Mouse (Mus musculus): Measurements from ENCODE around the gene T.
"Not testable (repeated sequence)": the region's sequence is repeated elsewhere in the genome, so short reads cannot be mapped to it uniquely, and the experiment has no call there.

The T gene

DNA sequence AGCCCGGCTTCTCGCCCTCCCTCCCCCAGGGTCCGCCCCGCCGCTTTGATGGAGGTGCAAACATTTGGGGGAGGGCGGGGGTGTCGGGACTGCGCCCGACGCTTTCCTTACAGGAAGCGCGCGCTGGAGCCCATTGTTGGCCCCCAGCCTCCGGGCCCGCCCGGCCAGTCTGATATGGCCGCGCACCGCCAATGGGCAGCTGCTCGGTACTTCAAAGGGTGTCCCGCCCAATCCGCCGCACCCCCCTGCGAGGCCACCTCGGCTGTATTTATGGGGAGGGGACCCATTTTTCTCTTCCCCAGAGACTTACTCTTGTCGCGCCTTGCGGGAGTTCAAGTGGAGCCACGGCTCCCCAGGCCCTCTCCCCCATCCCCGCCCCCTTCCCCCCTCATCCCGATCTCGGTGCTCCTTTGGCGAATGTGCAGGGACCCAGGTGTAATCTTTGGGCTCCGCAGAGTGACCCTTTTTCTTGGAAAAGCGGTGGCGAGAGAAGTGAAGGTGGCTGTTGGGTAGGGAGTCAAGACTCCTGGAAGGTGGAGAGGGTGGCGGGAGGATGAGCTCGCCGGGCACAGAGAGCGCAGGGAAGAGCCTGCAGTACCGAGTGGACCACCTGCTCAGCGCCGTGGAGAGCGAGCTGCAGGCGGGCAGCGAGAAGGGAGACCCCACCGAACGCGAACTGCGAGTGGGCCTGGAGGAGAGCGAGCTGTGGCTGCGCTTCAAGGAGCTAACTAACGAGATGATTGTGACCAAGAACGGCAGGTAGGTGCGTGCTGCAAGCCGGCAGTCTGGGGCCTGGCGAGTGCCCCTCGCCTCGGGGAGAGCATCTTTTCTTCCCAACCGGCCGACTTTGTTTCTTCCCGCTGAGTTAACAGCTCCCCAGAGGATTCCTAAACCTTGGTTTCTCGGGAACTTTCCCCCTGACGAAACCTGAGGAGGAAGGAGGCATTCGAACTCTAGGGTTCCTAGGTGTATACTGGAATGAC, at the start of gene T:
Gene T (plus strand): TSS at position 446 of the 983 bp plus-strand sequence.
- DNase-seq (ENCODE audit: low read depth, low spot score) = no peak

GRCm38 (mm10) chr17:8385441-8385840, 48.8 kb upstream of the T start:
- no peak for DNase-seq (ENCODE audit: low read depth, low spot score)

GRCm38 (mm10) chr17:8388463-8388862, 45.8 kb upstream of the T start:
- no peak for DNase-seq (ENCODE audit: low read depth, low spot score)

- DNase-seq (ENCODE audit: low read depth, low spot score) = no peak
Measured at GRCm38 (mm10) chr17:8388990-8389789, 45.0 kb upstream of the T start.

DNA sequence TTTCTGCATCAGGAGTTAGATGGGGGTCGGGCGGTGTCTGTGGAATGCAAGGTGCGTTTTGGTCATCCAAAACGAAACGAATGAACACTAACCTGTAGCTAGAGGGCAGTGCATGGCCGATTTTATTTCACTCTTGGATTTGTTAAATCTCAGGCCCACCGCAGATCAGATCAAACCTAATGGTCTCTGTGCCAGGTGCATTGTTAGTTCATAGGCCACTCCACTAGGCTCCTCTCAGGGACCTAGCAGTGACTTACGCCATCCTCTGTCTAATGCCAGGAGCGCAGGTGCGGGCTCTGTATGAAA, 44.5 kb upstream of the T start:
- no peak for DNase-seq (ENCODE audit: low read depth, low spot score)

DNA sequence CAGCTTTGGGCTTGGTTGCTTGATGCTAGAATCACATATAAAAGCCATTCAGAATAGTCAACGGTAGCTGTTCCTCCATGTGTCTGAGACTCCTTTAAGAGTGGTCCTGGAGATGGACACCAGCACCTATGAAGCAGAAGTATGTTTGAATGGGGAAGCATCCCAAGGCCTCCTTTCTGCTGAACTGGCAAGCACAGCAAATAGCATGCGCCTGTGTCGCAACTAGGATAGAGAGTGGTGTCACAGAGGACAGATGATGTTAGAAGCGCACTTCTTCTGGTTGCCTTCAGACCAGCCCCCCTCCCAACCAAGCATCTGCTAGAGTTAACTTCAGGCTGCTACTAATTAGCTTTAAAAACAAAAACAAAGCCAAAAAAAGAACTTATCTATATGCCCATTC, 43.7 kb upstream of the T start:
- no peak for DNase-seq (ENCODE audit: low read depth, low spot score)

- DNase-seq (ENCODE audit: low read depth, low spot score) = no peak
Measured at GRCm38 (mm10) chr17:8396371-8396770, 37.9 kb upstream of the T start.

GRCm38 (mm10) chr17:8397946-8398345, 36.3 kb upstream of the T start:
- no peak for DNase-seq (ENCODE audit: low read depth, low spot score)

DNA sequence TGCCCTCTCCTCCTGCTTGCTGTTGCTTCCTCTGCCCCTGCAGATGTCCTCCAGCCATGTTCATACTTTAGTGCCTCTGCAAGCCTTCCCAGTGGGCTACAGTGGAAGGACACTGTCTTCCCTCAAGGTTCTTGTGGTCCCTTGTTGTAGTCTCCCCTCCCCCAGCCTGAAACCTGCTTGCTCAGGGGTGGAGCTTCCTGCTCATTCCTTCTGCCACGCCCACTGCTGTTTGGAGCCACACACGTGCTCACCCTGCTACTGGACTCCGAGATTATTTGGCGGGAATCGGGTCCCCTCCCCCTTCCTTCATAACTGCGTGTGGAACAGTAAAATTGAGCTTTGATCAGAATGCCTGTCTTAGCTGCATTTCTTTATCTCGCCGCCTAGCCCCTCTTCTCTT, 30.3 kb upstream of the T start:
- not testable (repeated sequence) for DNase-seq (ENCODE audit: low read depth, low spot score)

GRCm38 (mm10) chr17:8406285-8406684, 27.9 kb upstream of the T start:
- DNase-seq (ENCODE audit: low read depth, low spot score) = no peak

DNA sequence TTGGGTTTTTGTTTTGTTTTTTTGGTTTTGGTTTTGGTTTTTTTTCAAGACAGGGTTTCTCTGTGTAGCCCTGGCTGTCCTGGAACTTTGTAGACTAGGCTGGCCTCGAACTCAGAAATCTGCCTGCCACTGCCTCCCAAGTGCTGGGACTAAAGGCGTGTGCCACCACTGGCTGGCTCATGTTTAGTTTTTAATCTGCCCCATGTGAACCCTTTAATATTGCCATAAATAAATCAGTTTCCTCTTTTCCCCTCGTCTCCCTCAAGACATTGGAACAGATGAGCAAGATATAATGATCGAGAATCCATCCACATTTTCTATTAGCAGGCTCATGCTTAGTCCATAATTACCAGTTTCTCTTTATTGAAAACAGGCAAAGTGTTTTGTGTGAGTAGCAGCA, 26.2 kb upstream of the T start:
- DNase-seq (ENCODE audit: low read depth, low spot score) = not testable (repeated sequence)

GRCm38 (mm10) chr17:8408589-8409295, 25.5 kb upstream of the T start:
- DNase-seq (ENCODE audit: low read depth, low spot score) = no peak

DNA sequence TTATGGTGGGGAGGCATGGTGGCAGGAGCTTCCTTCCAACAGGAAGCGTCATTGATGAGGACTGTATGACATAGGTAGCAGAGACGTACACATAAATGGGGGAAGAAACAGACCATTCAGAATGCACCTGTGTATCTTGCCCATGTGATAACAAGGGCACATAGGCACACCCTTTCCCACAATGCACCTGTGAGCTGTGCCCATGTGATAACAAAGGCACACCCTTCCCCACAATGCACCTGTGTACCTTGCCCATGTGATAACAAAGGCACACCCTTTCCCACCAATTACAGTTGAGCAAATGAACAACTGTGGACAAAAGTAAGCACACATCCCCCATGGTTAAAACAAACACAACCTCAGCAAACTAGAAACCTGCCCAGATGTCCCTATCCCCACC, 23.9 kb upstream of the T start:
- no peak for DNase-seq (ENCODE audit: low read depth, low spot score)

DNA sequence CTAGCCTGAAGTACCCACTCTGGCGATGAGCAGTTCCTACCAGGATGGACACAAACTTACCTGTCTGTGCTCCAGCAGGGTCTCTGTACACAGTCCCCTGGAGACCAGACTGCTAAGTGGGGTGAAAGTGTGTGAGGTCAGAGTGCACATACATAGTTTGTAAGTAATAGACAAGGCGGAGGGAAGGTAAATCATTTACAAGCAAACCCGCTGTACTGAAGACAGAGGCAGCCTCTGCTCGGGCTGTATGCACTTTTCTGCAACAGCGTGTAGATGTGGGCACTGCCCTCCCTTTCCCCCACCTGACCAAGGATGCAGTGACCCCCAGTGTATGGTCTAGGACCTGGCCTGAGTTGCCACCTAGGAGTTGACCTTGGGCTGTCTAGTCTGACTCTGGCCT, 20.6 kb upstream of the T start:
- DNase-seq (ENCODE audit: low read depth, low spot score) = no peak

- DNase-seq (ENCODE audit: low read depth, low spot score) = no peak
Measured at GRCm38 (mm10) chr17:8415533-8415932, 18.7 kb upstream of the T start.

GRCm38 (mm10) chr17:8416865-8417264, 17.4 kb upstream of the T start:
- no peak for DNase-seq (ENCODE audit: low read depth, low spot score)

GRCm38 (mm10) chr17:8420739-8421138, 13.5 kb upstream of the T start:
- no peak for DNase-seq (ENCODE audit: low read depth, low spot score)

GRCm38 (mm10) chr17:8421517-8421916, 12.7 kb upstream of the T start:
- no peak for DNase-seq (ENCODE audit: low read depth, low spot score)

DNA sequence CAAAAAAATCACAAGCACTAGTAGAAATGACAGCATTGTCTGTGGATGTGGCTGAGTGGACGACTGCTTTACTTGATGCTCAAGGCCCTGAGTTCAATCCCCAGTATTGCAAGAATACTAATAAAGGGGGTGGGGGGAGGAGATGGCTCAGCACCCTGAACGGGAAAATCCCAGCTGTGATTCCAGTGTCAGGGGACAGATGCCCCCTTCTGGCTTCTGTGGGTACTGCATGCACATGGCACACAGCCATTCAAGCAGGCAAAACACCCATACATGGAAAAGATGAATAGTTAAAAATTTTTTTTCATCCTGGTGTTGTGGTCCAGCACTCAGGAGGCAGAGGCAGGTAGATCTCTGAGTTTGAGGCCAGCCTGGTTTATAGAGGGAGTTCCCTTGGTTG, 10.9 kb upstream of the T start:
- DNase-seq (ENCODE audit: low read depth, low spot score) = no peak

DNA sequence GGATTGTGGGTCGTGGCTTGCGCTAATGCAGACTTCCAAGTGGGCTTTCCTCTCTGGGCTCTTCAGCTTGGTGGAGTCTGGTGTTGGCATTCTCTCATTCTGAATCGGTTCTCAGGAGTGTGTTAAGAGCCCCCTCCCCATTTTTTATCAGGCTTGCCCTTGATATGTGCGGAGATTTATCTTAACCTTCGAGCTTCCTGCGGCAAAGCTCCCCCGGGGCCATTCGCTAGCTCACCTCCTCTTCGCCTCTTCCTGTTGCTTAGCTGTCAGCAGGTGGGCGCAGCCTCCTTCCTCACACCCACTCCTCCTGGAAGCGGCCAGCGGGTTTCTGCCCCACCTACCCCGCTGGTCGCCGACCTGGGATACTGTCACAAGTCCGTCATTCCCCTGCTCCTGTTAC, 4.8 kb upstream of the T start:
- no peak for DNase-seq (ENCODE audit: low read depth, low spot score)

DNA sequence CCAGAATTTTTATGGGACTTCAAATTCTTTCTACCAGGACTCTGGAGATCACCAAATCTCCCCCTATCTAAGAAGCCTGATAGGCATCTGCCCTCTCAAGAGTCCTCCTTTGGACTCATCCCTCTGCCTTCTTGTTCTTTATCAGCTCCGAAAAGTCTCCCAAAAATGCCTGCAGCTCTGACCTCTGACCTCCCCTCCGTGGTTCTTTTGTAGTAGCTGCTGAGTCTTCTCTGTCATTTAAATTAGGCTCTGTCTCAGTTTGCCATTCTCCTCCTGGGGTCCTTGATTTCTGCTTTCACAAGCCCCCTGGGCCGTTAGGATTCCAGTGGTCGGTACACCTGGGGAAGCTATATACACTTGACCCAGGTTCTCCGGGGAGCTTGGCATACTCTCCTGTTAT, 4.3 kb upstream of the T start:
- no peak for DNase-seq (ENCODE audit: low read depth, low spot score)

DNA sequence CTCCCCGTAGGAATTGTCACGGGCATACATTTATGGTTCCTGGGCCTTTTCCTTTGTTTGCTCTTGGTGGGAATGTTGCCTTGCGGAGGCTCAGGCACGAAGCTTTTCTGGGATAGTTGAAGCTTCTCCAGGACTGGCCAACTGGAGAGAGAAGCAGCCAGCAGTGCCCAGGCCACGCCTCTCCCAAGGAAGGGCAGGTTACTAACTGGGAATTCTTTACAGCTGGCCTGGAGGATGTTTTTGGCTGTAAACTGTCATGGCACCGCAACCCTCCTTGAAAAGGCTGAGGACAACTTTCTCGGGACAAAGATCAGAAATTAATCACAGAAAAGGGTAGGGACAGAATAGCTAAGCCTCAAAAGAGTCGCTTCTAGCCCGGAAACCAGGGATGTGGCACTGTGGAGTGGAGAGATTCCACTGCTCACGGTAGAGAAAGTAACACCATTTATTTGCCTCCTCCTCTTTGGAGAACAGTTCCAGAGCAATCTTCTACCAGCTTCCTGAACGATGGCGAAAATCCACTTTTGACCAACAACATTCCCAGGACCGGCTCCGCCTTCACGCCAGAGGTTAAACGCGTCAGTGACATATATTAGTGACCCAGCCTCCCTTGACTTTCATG, 1.9 kb upstream of the T start:
- DNase-seq (ENCODE audit: low read depth, low spot score) = no peak

Measured in skeletal muscle tissue, adult 2 months (tissue).